Mouse (Mus musculus) embryo, embryonic 9.5 days (tissue): ENCODE data around the gene Kif2c.

ENCODE experiments used
- DNase-seq: peaks from one replicate; pipeline ENCODE4 v3.0.0-alpha.2; 2017; ENCODE audit errors: extremely low spot score

Gene Kif2c

GRCm38 (mm10) chr4:117181863-117182758 lies at the start of gene Kif2c:
Gene Kif2c, minus strand, starts transcription at chr4:117182639.
- DNase-seq, result peak; percentile 92

DNA sequence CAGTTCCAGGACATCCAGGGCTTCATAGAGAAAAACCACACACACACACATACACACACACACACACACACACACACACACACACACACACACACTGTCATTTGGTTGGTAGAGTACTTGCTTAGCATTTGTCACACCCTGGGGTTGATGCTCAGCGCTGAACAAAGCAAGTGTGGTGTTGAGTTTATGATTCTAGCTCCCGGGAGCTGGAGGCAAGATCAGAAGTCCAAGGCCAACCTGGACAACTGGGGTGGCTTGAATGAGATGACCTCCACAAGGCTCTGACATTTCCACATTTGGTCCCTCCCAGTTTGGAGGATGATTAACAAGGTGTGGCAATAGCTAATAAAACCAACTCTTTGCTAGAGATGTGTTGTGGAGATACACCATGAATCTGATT lies 48.8 kb upstream of the Kif2c start:
- DNase-seq, result no peak

- DNase-seq, result no peak
Observed at GRCm38 (mm10) chr4:117230331-117230730, 47.9 kb upstream of the Kif2c start.

DNA sequence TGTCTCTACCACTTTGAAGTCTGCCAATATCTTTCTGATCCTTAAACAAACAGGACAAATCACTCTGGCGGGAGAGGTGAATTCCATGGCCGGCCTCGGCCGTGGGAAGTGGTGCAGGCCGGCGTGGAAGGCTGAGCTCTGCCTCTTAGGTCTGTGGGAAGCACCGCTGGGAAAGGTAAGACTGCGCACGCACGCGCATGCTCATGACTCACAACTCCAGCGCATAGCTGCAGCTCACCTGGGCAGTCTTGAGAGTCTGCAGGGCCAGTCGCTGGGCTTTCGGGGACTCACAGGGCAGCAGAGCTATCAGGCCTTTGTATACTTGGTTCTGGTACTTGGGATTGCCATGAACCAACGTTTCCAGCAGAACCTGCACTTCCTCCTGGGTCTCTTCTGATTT lies 47.2 kb upstream of the Kif2c start:
- no peak for DNase-seq

- no peak for DNase-seq
Observed at GRCm38 (mm10) chr4:117225250-117225649, 42.8 kb upstream of the Kif2c start.

DNA sequence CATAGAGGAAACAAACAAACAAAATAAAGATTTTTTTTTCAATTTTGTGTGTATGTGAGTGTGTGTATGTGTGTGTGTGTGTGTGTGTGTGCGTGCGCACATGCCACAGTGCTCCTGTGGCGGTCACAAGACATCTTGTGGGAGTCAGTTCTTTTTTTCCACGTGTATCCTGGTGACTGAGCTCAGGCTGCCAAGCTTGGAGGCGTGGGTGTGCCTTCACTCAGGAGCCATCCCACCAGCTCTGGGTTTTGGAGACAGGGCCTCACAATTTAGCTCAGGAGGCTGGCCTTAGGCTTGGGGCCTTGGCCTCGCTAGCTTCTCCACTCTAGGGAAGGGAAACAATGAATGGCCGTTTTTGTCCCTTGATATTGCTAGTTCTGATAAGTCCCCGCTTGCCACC lies 41.7 kb upstream of the Kif2c start:
- no peak for DNase-seq

DNA sequence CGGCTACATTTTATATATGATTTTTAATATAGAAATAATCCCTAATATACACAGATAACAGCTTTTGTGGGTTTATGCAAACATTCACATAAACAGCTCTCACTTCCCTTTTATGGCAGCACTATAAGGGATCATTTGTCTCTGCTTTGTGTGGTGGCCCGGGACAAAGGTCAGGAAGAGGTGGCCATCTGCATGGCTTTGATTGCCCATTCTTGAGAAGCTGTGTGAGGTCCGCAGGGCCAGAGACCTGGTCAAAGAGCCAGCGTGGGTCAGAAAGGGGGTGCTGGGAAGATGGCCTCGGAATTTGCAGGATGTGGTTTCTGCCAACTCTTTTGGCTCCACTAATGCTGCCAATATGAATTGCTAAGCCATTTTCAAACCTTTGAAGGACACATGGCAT lies 40.6 kb upstream of the Kif2c start:
- DNase-seq, result no peak

DNA sequence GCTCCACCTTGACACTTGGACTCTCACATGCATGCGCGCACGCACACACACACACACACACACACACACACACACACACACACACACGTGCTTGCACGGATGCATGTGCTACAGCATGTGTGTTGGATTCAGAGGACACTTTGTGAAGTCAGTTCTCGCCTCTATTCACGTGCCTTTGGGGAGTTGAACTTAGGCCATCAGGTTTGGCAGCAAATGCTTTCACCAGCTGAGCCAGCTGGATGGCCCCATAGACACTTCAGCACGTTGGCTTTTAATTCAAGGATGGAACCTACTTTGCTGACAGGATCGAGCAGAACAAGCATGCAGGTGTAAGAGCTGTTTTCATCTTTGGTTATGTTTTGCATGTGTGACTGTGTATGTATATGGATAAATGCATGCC lies 39.4 kb upstream of the Kif2c start:
- DNase-seq, result no peak

DNA sequence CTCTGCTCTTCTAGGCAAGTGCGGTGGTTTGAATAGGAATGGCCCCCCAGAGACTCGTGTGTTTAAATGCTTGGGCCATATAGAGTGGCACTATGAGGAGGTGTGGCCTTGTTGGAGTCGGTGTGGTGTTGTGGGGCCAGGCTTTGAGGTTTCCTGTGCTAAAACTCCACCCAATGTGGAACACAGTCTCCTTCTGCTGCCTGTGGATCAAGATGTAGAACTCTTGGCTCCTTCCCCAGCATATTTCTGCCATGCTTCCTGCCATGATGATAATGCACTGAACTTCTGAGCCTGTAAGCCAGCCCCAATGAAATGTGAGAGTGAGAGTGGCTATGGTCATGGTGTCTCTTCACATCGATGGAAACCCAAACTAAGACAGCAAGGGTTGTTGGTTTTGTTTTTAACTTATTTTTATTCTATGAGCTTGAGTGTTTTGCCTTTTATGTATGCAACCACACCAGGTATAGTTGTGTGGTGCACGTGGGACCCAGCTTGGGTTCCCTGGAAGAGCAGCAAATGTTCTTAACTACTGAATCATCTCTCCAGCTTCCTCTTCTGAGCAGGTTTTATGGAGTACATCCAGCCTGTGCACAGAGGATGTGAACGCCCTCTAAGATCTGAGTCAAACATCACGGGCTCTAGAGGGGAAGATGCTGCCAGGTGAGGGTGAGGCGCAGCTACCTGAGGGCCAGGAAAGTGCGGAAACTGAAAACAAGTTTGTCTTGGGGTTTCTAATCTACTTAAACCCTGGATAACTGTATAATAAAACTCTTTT lies 38.5 kb upstream of the Kif2c start:
- DNase-seq, result no peak

DNA sequence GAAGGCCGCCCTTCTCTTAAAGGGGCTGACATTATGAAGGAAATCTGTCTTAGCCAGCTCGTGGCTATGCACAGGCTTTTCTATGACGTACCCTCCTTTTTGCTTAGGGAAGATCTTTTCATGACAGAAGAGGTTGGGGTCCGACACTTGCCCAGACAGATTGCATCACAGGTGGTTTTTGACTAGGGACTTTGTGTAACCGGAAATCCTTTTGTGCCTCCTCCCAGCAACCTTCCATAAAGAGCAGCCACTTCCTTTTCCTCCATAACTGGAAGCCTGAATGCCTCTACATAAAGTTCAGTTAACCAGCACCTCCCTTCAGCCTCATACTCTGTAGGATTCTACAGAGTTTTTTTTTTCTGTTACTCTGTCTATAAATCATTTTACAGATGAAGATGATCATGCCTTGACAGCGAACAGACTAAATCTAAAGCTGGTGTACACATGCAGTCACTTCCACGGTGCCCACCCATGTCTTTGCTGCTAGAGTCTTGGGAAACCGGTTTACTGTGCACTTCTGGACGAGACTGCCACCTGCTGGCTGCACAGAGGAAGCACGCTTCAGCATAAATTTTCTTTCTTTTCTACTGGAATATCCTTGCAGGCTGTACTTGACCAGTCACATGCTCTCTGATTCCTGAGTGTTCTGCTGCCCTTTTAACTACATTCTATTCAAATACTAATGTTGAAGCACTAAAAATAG lies 36.2 kb upstream of the Kif2c start:
- DNase-seq, result peak; percentile 65

DNA sequence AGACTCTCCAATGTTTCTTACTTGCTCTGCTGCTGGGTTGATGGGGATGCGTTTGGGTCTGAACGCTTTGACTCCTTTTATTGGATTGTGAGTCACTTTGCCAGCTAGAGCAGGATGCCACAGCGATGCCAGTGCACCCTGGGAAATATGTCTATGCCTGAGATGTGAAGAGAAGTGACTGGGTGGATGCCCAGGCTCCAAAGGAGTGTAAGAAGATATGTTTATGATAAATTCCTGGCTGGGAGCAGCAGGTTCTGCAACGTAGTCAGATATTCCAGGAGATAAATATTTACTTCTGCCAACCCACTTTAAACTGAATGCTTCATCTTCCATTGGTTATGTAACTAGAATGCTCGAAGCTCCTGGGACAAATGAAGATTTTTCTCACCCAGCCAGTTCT lies 34.6 kb upstream of the Kif2c start:
- DNase-seq, result no peak

- no peak for DNase-seq
Observed at GRCm38 (mm10) chr4:117214250-117214649, 31.8 kb upstream of the Kif2c start.

GRCm38 (mm10) chr4:117210147-117211074 lies 28.0 kb upstream of the Kif2c start:
- peak; percentile 91 for DNase-seq

DNA sequence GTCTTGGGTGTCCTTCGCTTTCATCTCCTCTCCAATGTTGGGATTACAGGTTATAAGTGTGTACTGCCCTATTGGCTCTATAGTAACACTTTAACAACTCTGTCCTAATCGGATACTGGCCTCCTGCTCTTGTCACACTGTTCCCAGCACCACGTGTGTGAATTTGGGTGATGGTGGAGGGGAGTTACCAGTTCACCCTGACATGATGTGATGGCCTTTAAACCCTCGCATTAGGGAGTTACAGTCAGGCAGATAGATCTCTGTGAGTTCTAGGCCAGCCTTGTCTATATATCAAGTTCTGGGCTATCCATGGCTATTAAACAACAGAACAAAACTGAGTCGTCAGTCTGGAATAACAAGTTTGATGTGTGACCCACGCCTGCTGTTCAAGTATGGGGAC lies 27.2 kb upstream of the Kif2c start:
- no peak for DNase-seq

- DNase-seq, result no peak
Observed at GRCm38 (mm10) chr4:117202992-117203354, 20.5 kb upstream of the Kif2c start.

DNA sequence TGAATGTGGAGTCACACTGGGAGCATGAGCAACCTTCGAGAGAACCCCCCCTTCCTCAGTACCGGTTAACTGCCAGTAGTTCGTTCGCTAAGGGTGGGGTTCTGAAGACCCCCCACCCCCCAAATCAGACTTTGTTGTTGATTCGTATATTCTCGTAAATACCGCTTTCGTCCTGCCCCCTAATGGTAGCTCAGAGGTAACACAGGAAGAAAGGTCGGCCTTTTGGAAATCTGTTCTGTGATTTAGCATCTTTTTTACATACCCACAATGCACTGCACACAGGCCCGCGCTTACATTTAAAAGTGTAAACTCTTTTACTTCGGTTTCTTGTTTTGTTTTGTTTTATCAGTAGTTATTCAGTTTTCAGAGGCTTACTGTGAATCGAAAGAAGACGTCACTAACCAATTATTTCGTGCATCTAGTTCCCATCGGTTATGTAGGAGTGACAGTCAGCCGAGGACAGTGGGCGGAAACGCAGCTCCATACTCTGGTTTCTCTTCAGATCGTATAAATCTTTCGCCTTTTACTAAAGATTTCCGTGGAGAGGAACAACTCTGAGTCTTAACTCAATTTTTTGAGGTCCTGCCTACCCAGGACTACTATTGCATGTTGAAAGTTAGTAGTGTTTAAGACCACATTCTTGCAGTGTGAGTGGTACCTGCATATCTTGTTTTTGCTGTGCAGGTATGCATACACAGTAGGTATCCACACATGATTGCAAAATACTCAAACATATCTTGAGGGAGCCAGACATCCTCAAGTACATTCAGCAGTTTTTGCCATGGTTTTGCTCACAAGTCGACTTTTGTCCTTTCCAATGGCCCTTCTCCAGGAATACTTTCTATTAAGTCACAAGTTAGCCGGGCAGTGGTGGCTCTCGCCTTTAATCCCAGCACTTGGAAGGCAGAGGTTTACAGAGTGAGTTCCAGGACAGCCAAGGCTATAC lies 19.9 kb upstream of the Kif2c start:
- DNase-seq, result peak; percentile 87

DNA sequence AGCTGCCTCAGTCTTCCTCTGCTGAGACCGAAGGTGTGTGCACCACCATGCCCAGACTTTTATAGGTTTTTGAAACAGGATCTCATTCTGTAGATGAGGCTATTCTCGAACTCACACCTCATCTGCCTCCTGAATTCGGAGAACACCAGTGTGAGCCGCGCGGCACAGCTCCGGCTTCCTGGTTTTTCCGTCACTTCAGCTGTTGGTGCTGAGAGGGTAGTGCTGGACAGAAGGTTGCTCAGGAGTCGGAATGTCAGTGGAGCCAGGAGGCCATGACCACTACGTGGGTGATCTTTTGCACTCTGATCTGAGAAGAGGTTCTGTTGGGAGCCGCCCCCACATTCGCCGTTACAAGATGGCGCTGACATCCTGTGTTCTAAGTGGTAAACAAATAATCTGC lies 9.4 kb upstream of the Kif2c start:
- DNase-seq, result no peak

- DNase-seq, result no peak
Observed at GRCm38 (mm10) chr4:117190660-117191059, 8.2 kb upstream of the Kif2c start.

GRCm38 (mm10) chr4:117189856-117190543 lies 7.6 kb upstream of the Kif2c start:
- peak; percentile 85 for DNase-seq
